Mouse (Mus musculus) intestine, embryonic 14.5 days (tissue): Measurements from ENCODE around the gene Gm21060. TPM values are rescaled to one million over a fixed set of nuclear protein-coding genes. Genes with fewer than 3 reads are reported as not detected.
"Not testable (repeated sequence)": the region's sequence is repeated elsewhere in the genome, so short reads cannot be mapped to it uniquely, and the experiment has no call there.

Experiments used
- ATAC-seq: fragments of 200-750 bp; cut with Nextera tagmentation; replicated peaks from 2 replicates; pipeline ENCODE4 v1.8.0; 2017; ENCODE audit warnings: low read depth, moderate number of reproducible peaks, moderate TSS enrichment, moderate library complexity; ENCODE audit not compliant: low FRiP score, low TSS enrichment
- DNase-seq: peaks from one replicate; pipeline ENCODE4 v3.0.0-alpha.2; 2018; ENCODE audit warnings: low spot score
- H3K27ac ChIP-seq: fragments of 300-500 bp; sonication (generic); 2 replicates; pipeline ENCODE4 v1.5.1; 2014; ENCODE audit warnings: low read depth, mild to moderate bottlenecking, control low read depth
- H3K27me3 ChIP-seq: fragments of 300-500 bp; sonication (generic); replicated peaks from 2 replicates; pipeline ENCODE4 v1.6.1; 2014; ENCODE audit warnings: low read length, control low read depth; ENCODE audit not compliant: control insufficient read depth, insufficient read depth
- H3K36me3 ChIP-seq: fragments of 300-500 bp; sonication (generic); 2 replicates; pipeline ENCODE4 v1.6.1; 2014; ENCODE audit warnings: low read length, control low read depth; ENCODE audit not compliant: control insufficient read depth, insufficient read depth
- H3K4me1 ChIP-seq: fragments of 300-500 bp; sonication (generic); replicated peaks from 2 replicates; pipeline ENCODE4 v1.6.1; 2014; ENCODE audit warnings: low read length, control low read depth, mixed read lengths; ENCODE audit not compliant: control insufficient read depth, insufficient read depth
- H3K4me2 ChIP-seq: fragments of 300-500 bp; sonication (generic); 2 replicates; pipeline ENCODE4 v1.6.1; 2014; ENCODE audit warnings: low read length
- H3K4me3 ChIP-seq: fragments of 300-500 bp; sonication (generic); 2 replicates; pipeline ENCODE4 v1.5.1; 2014; ENCODE audit warnings: low read depth, low read length, control low read depth, mixed read lengths
- H3K9ac ChIP-seq: fragments of 300-500 bp; sonication (generic); 2 replicates; pipeline ENCODE4 v1.6.1; 2014; ENCODE audit warnings: mild to moderate bottlenecking, low read length
- H3K9me3 ChIP-seq: fragments of 300-500 bp; sonication (generic); 2 replicates; pipeline ENCODE4 v1.6.1; 2016; ENCODE audit warnings: low read length, control low read depth; ENCODE audit not compliant: control insufficient read depth
- WGBS: fragments of 180-500 bp; shearing (Covaris S2); extraction: QIAGEN DNeasy Blood & Tissue Kit; methylation state at CpG from one replicate; pipeline ENCODE4 v1.1.7; 2014; 5-methylcytosine and 5-hydroxymethylcytosine counted together
- polyA plus RNA-seq: library from polyadenylated mRNA; unstranded; fragments of >200 nt; fragmentation: Nextera tagmentation; extraction: Ambion mirVana; gene quantifications from 2 replicates; pipeline ENCODE4 v1.2.1, GENCODE M21; 2014

Gm21060 gene
- polyA plus RNA-seq, result not detected in 2 replicates

DNA sequence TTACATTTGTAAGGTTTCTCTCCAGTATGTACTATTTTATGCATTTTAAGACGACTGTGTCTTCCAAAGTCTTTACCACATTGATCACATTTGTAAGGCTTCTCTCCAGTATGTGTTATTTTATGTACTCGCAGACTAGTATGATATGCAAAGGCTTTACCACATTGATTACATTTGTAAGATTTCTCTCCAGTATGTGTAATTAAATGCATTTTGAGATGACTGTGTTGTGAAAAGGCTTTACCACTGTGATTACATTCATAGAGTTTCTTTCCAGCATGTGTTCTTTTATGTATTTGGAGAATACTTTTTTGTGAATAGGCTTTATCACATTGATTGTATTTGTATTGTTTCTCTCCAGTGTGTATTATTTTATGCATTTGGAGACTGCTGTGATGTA is at the start of gene Gm21060:
TSS of gene Gm21060 (minus strand) at position 101 of the 400 bp plus-strand sequence.
- Histone ChIP-seq H3K9me3 (no peaks in the 10 kb centered on the region), H3K36me3 (no peaks in the 10 kb centered on the region), H3K9ac (no peak within 1 kb of the TSS), H3K4me2 (no peak within 1 kb of the TSS), H3K27ac (no peak within 1 kb of the TSS), H3K27me3 (no peaks in the 10 kb centered on the region), H3K4me1 (no peaks in the 10 kb centered on the region), H3K4me3 (no peak within 1 kb of the TSS)
- DNase-seq (no peak), ATAC-seq (no peak)
- 91% methylated on average over 2 of the region's 2 CpGs for WGBS

DNA sequence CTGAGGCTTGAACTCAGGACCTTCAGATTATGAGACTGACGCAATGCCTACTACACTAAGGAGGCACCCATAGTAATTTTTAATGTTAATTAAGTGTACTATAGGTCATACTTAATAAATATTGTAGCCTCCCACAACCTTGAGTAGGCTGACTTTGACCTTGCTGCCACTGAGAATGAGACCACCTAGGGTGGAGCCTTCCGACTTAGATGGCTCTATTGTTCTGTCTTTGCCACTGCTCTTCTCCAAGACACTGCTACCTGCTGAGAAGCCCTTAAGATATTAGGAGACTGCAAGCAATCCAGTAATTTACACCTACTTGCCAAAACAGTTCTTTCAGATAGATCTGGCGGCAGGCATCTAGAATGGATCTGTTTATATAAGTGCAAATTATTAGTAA is 24.0 kb upstream of the Gm21060 start:
- not testable (repeated sequence) for H3K36me3 ChIP-seq, H3K9ac ChIP-seq, H3K9me3 ChIP-seq, H3K27me3 ChIP-seq, H3K4me2 ChIP-seq, DNase-seq, ATAC-seq, H3K4me3 ChIP-seq, H3K27ac ChIP-seq, H3K4me1 ChIP-seq
- WGBS, result 78% methylated on average over 3 of the region's 3 CpGs

DNA sequence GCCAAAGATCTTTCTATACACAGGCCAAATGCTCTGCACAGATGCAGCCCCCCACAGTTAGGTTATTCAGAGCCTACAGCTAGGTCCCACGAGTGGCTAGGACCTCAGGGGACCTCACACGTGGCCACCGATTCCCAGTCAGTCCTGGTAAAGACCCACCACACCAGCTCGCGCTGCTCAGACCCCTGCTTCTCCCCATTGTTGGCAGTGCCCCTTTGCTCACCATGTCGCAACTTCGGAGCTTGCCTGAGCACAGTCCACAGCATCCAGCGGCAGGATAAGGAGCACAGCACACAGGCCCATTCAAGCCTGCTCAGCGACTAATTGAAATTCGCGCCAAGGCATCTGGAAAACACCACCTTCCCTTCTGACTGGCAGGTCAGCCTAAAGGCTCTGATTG is 16.3 kb upstream of the Gm21060 start:
- H3K27me3 ChIP-seq, H3K4me1 ChIP-seq, ATAC-seq, H3K36me3 ChIP-seq, H3K27ac ChIP-seq, H3K9ac ChIP-seq, H3K9me3 ChIP-seq, H3K4me3 ChIP-seq, DNase-seq, H3K4me2 ChIP-seq: not testable (repeated sequence)
- WGBS, result 39% methylated on average over 11 of the region's 11 CpGs

DNA sequence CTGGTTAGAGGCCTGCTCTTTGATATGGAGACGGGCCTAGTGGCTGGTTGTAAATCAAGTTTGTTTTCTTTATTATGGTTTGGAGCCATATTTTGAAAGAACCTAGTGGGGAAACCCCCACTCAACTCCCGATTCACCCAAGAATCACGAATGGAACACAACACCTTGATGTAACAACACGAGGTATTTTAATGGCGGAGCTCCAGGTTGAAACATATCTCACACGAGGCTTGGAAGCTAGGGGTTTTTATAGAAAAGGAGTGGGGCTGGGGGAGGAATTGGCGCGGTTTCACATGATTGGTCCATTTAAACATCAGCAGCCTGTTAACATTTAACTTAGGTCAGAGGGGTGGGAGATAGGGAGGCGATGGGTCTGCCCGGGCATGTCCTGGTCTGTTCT is 15.5 kb upstream of the Gm21060 start:
- not testable (repeated sequence) for DNase-seq, H3K36me3 ChIP-seq, H3K27me3 ChIP-seq, H3K4me2 ChIP-seq, H3K9me3 ChIP-seq, ATAC-seq, H3K4me3 ChIP-seq, H3K9ac ChIP-seq, H3K27ac ChIP-seq, H3K4me1 ChIP-seq
- WGBS, result 87% methylated on average over 9 of the region's 10 CpGs

DNA sequence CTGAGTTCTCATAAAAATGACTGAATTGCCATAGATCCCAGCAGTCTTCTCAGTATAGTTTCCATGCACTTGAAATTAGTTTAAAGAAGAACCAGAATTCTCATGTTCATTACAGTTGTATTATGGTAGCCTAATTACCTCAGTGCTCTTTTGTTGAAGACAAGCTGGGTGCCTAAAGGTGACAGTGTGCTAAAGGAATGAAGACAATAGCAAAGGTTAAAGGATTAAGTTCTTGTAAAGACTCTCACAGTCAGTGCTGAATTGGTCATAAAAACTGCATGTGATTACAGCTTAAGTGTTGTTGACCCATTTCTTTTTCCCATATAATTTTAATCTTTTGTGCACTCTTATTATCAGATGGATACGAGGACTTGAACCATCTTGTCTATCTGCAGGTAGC is 11.2 kb upstream of the Gm21060 start:
- not testable (repeated sequence) for H3K4me3 ChIP-seq, H3K36me3 ChIP-seq, H3K9ac ChIP-seq, ATAC-seq, H3K9me3 ChIP-seq, DNase-seq, H3K27me3 ChIP-seq, H3K27ac ChIP-seq, H3K4me1 ChIP-seq, H3K4me2 ChIP-seq
- WGBS, result 70% methylated on average over 1 of the region's 1 CpGs

DNA sequence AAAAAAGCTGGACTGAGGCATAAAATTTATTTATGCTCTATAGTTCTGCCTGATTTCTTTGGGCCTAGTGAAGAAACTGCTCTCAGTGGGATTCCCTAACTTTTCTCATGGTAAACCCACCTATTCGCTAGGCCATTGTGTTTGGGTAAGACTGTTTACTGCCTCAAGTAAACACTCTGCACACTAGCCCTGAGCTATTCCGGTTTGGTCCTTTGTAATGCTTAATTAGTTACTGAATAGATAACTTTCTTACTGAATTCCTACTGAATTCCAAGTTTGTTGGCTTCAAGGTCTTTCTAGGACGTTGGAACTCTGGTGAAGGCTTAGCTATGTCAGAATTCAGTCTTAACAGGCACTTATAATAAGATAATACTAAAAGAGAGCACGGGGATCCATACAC is 11.8 kb downstream of the Gm21060 start:
- ATAC-seq, result not testable (repeated sequence)

DNA sequence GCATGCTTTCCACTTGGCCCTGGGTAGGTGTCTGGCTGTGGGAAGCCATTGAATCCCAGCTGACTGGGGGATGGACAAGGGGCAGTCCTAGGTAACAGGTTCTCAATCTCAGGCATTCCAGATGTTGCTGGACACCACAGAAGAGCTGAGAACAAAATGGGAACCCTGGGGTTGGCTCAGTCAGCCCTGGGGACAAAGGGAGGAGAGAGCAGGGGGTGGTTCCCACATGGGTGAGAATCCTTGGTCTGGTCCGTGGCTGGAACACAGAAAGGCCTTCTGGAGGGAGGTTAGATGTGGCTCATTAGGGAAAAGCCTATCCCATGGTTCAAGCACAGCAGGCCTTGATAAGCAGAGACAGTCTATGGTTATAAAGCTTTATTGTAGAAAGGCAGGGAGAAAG is 13.3 kb downstream of the Gm21060 start:
- Histone ChIP-seq H3K4me3 (no peak overlapping the region), H3K9me3 (no peaks in the 10 kb centered on the region), H3K9ac (no peak overlapping the region), H3K4me1 (no peaks in the 10 kb centered on the region), H3K4me2 (no peak overlapping the region), H3K36me3 (no peaks in the 10 kb centered on the region), H3K27me3 (no peaks in the 10 kb centered on the region), H3K27ac (no peak overlapping the region)
- no peak for ATAC-seq
- WGBS, result 56% methylated on average over 1 of the region's 1 CpGs
- no peak for DNase-seq

More for the DNA sequence above, 11.8 kb downstream of the Gm21060 start:
- not testable (repeated sequence) for H3K4me3 ChIP-seq, H3K9me3 ChIP-seq, H3K4me1 ChIP-seq, H3K9ac ChIP-seq, H3K4me2 ChIP-seq, DNase-seq, H3K36me3 ChIP-seq, H3K27me3 ChIP-seq, H3K27ac ChIP-seq
- whole genome bisulfite sequencing, result 71% methylated on average over 4 of the region's 4 CpGs

DNA sequence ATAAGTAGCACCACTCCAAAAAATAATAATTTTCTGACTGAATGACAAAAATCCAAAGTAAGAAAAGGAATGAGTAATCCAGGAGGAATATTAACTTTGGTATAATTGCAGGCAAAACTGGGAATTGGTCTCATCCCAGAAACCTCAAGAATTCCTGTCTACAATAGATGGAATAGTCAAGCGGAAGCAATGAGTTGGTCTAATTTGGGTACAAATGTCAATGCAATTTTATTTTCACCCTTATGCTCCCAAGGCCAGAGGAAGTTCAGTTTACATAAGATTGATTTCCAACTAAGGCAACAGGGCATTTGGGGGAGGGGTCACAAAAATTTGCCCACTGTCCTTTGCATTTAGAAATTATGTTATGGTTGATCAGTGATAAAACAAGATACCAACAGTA is 21.4 kb downstream of the Gm21060 start:
- DNase-seq (no peak), ATAC-seq (no peak)
- H3K4me3 ChIP-seq, result no peak overlapping the region
- WGBS, result 92% methylated on average over 1 of the region's 1 CpGs
- H3K4me2 ChIP-seq, result no peak overlapping the region
- H3K9ac ChIP-seq, result no peak overlapping the region
- H3K27me3 ChIP-seq, result no peaks in the 10 kb centered on the region
- H3K27ac ChIP-seq, result no peak overlapping the region
- no peaks in the 10 kb centered on the region for H3K36me3 ChIP-seq
- no peaks in the 10 kb centered on the region for H3K9me3 ChIP-seq
- H3K4me1 ChIP-seq, result no peaks in the 10 kb centered on the region

DNA sequence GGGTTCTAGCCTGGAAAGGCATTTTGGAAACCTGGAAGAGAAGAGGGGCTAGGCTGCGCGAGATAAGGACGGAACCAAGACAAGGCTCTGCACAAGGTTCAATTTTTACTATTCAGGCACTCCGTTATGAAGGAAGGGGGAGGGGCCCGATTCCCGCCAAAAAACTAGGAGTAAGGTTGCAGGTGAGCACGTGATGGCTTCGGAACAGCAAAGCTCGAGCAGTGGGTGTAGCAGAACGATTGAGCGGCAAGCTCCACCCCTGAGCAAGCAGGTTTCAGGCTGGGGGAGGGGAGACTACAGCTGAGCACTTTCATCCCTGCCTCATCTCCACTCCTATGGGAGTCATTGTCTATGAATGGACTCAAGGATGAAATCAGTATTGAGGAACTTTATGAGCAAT is 27.7 kb downstream of the Gm21060 start:
- not testable (repeated sequence) for ATAC-seq, H3K9me3 ChIP-seq, H3K4me3 ChIP-seq, H3K4me2 ChIP-seq, H3K27me3 ChIP-seq, H3K27ac ChIP-seq, DNase-seq, H3K36me3 ChIP-seq, H3K9ac ChIP-seq, H3K4me1 ChIP-seq
- 35% methylated on average over 11 of the region's 11 CpGs for WGBS
